Mouse (Mus musculus): ENCODE results near the gene Apon.
"Not testable (repeated sequence)": the region's sequence is repeated elsewhere in the genome, so short reads cannot be mapped to it uniquely, and the experiment has no call there.

DNA sequence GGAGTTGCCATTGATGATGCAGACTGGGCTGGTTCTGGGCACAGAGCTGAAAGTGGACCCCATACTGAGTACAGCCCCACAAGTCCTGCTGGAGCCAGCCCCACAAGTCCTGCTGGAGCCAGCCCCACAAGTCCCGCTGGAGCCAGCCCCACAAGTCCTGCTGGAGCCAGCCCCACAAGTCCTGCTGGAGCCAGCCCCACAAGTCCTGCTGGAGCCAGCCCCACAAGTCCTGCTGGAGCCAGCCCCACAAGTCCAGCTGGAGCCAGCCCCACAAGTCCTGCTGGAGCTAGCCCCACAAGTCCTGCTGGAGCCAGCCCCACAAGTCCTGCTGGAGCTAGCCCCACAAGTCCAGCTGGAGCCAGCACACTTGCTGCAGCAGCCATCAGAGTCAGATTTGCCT, 36.7 kb downstream of the Apon start:
- not testable (repeated sequence) for TF ChIP-seq CTCF (conservative IDR thresholded peaks at IDR 0.05; ENCODE audit: low read length); NANOG (IDR thresholded peaks at IDR 0.05; ENCODE audit: borderline replicate concordance, low read length)
